Mouse (Mus musculus) lung, postnatal 0 days (tissue): ENCODE measurements at regions not wholly inside any gene's neighbourhood (a gene's known extent, or its start where the extent isn't known, plus 50 kb on each side); places are given as distances from the start of the nearest gene placed in this dataset.

Experiments
- CTCF ChIP-seq: IDR thresholded peaks from 2 replicates; pipeline ENCODE4 v1.5.1; 2016; ENCODE audit warnings: antibody characterized with exemption, mild to moderate bottlenecking
- EP300 ChIP-seq: IDR thresholded peaks from 2 replicates; pipeline ENCODE4 v1.6.1; 2016; ENCODE audit warnings: antibody characterized with exemption, mild to moderate bottlenecking, control low read depth

- TF ChIP-seq CTCF (no peak), EP300 (no peak)
These were observed 736.5 kb upstream of the Foxg1 start for GRCm38 (mm10) chr12:48645910-48646309.
